Mouse (Mus musculus): ENCODE data around the gene Gas8. TPM values are rescaled to one million over a fixed set of nuclear protein-coding genes. Genes with fewer than 3 reads are reported as not detected.

The Gas8 gene
- polyA plus RNA-seq, 1 experiment from 2014 or later = 40.8 TPM

GRCm38 (mm10) chr8:123505267-123505666 is 13.4 kb upstream of the Gas8 start:
- ATAC-seq (ENCODE audit: insufficient number of reproducible peaks, low FRiP score, low TSS enrichment, low read depth) = no peak
- Histone ChIP-seq H3K9ac (ENCODE audit: low read length) (no peak overlapping the region), H3K4me2 (ENCODE audit: low read depth, severe bottlenecking) (no peak overlapping the region), H3K4me1 (ENCODE audit: control insufficient read depth, insufficient read depth, low read length) (no peaks in the 10 kb centered on the region), H3K4me3 (ENCODE audit: low read depth, low read length) (no peak overlapping the region), H3K36me3 (ENCODE audit: control insufficient read depth, insufficient read depth, low read length) (peaks cover 26% of the 10 kb centered on the region), H3K27ac (replicated peaks; ENCODE audit: low read depth, low read length) (no peak overlapping the region), H3K27me3 (ENCODE audit: control insufficient read depth, insufficient read depth, low read length) (no peaks in the 10 kb centered on the region), H3K9me3 (ENCODE audit: control insufficient read depth, low read length) (no peaks in the 10 kb centered on the region)
- WGBS = 89% methylated on average over 4 of the region's 4 CpGs
- no peak for DNase-seq (ENCODE audit: low spot score)

GRCm38 (mm10) chr8:123505695-123506094 is 12.9 kb upstream of the Gas8 start:
- ATAC-seq (ENCODE audit: insufficient number of reproducible peaks, low FRiP score, low TSS enrichment, low read depth) (no peak), DNase-seq (ENCODE audit: low spot score) (no peak)
- H3K4me2 ChIP-seq (ENCODE audit: low read depth, severe bottlenecking) = no peak overlapping the region
- H3K4me3 ChIP-seq (ENCODE audit: low read depth, low read length) = no peak overlapping the region
- H3K4me1 ChIP-seq (ENCODE audit: control insufficient read depth, insufficient read depth, low read length) = no peaks in the 10 kb centered on the region
- H3K9me3 ChIP-seq (ENCODE audit: control insufficient read depth, low read length) = no peaks in the 10 kb centered on the region
- H3K9ac ChIP-seq (ENCODE audit: low read length) = no peak overlapping the region
- H3K27ac ChIP-seq (replicated peaks; ENCODE audit: low read depth, low read length) = no peak overlapping the region
- H3K36me3 ChIP-seq (ENCODE audit: control insufficient read depth, insufficient read depth, low read length) = peaks cover 26% of the 10 kb centered on the region
- H3K27me3 ChIP-seq (ENCODE audit: control insufficient read depth, insufficient read depth, low read length) = no peaks in the 10 kb centered on the region
- 90% methylated on average over 9 of the region's 9 CpGs for WGBS

- 94% methylated on average over 5 of the region's 5 CpGs for WGBS
- H3K36me3 ChIP-seq (ENCODE audit: control insufficient read depth, insufficient read depth, low read length) = peaks cover 17% of the 10 kb centered on the region
- H3K9ac ChIP-seq (ENCODE audit: low read length) = no peak overlapping the region
- DNase-seq (ENCODE audit: low spot score) (no peak), ATAC-seq (ENCODE audit: insufficient number of reproducible peaks, low FRiP score, low TSS enrichment, low read depth) (no peak)
- H3K9me3 ChIP-seq (ENCODE audit: control insufficient read depth, low read length) = no peaks in the 10 kb centered on the region
- no peaks in the 10 kb centered on the region for H3K27me3 ChIP-seq (ENCODE audit: control insufficient read depth, insufficient read depth, low read length)
- H3K4me1 ChIP-seq (ENCODE audit: control insufficient read depth, insufficient read depth, low read length) = no peaks in the 10 kb centered on the region
- no peak overlapping the region for H3K4me2 ChIP-seq (ENCODE audit: low read depth, severe bottlenecking)
- no peak overlapping the region for H3K4me3 ChIP-seq (ENCODE audit: low read depth, low read length)
- H3K27ac ChIP-seq (replicated peaks; ENCODE audit: low read depth, low read length) = no peak overlapping the region
These were observed 11.5 kb upstream of the Gas8 start for GRCm38 (mm10) chr8:123507153-123507552.

GRCm38 (mm10) chr8:123510819-123511218 is 7.8 kb upstream of the Gas8 start:
- Histone ChIP-seq H3K4me2 (ENCODE audit: low read depth, severe bottlenecking) (no peak overlapping the region), H3K36me3 (ENCODE audit: control insufficient read depth, insufficient read depth, low read length) (0 out of 2 replicates have a peak, but pooled peaks cover 3% of the 10 kb centered on the region), H3K9ac (ENCODE audit: low read length) (no peak overlapping the region), H3K9me3 (ENCODE audit: control insufficient read depth, low read length) (no peaks in the 10 kb centered on the region), H3K27me3 (ENCODE audit: control insufficient read depth, insufficient read depth, low read length) (peaks cover 10% of the 10 kb centered on the region; the same call in 1 of the 2 replicates), H3K27ac (replicated peaks; ENCODE audit: low read depth, low read length) (no peak overlapping the region), H3K4me3 (ENCODE audit: low read depth, low read length) (no peak overlapping the region), H3K4me1 (ENCODE audit: control insufficient read depth, insufficient read depth, low read length) (peaks cover 9% of the 10 kb centered on the region)
- DNase-seq (ENCODE audit: low spot score) (no peak), ATAC-seq (ENCODE audit: insufficient number of reproducible peaks, low FRiP score, low TSS enrichment, low read depth) (no peak)
- 73% methylated on average over 5 of the region's 5 CpGs for WGBS

- Histone ChIP-seq H3K4me2 (ENCODE audit: low read depth, severe bottlenecking) (peak overlapping the region; percentile 93), H3K27me3 (ENCODE audit: control insufficient read depth, insufficient read depth, low read length) (peaks cover 10% of the 10 kb centered on the region; the same call in 1 of the 2 replicates), H3K9ac (ENCODE audit: low read length) (peak overlapping the region; percentile 69), H3K4me3 (ENCODE audit: low read depth, low read length) (peak overlapping the region; percentile 64), H3K36me3 (ENCODE audit: control insufficient read depth, insufficient read depth, low read length) (no peaks in the 10 kb centered on the region), H3K27ac (replicated peaks; ENCODE audit: low read depth, low read length) (no peak overlapping the region), H3K4me1 (ENCODE audit: control insufficient read depth, insufficient read depth, low read length) (peaks cover 12% of the 10 kb centered on the region), H3K9me3 (ENCODE audit: control insufficient read depth, low read length) (no peaks in the 10 kb centered on the region)
- 4% methylated on average over 9 of the region's 9 CpGs for WGBS
- ATAC-seq (ENCODE audit: insufficient number of reproducible peaks, low FRiP score, low TSS enrichment, low read depth) (no peak), DNase-seq (ENCODE audit: low spot score) (peak; percentile 35)
These were observed 4.5 kb upstream of the Gas8 start for GRCm38 (mm10) chr8:123514136-123514535.

- peak within 1 kb of the TSS; percentile 64 for H3K4me3 ChIP-seq (ENCODE audit: low read depth, low read length)
- no peaks in the 10 kb centered on the region for H3K9me3 ChIP-seq (ENCODE audit: control insufficient read depth, low read length)
- peak within 1 kb of the TSS; percentile 93 for H3K4me2 ChIP-seq (ENCODE audit: low read depth, severe bottlenecking)
- peak; percentile 45; the same call in 1 of the 2 replicates for ATAC-seq (ENCODE audit: insufficient number of reproducible peaks, low FRiP score, low TSS enrichment, low read depth)
- WGBS = 0% methylated on average over 54 of the region's 63 CpGs
- H3K27ac ChIP-seq (replicated peaks; ENCODE audit: low read depth, low read length) = 0 out of 2 replicates have a peak within 1 kb of the TSS, but pooled peaks have one; percentile 30
- H3K36me3 ChIP-seq (ENCODE audit: control insufficient read depth, insufficient read depth, low read length) = no peaks in the 10 kb centered on the region
- H3K9ac ChIP-seq (ENCODE audit: low read length) = peak within 1 kb of the TSS; percentile 69
- H3K27me3 ChIP-seq (ENCODE audit: control insufficient read depth, insufficient read depth, low read length) = peaks cover 10% of the 10 kb centered on the region; the same call in 1 of the 2 replicates
- peak; percentile 83 for DNase-seq (ENCODE audit: low spot score)
- peaks cover 17% of the 10 kb centered on the region for H3K4me1 ChIP-seq (ENCODE audit: control insufficient read depth, insufficient read depth, low read length)
These were observed 3.7 kb upstream of the Gas8 start, which contains the start of gene Dbndd1 for GRCm38 (mm10) chr8:123514781-123515539. TSS of gene Dbndd1 (minus strand) at chr8:123515463.

- Histone ChIP-seq H3K4me1 (ENCODE audit: control insufficient read depth, insufficient read depth, low read length) (peaks cover 17% of the 10 kb centered on the region), H3K4me2 (ENCODE audit: low read depth, severe bottlenecking) (peak overlapping the region; percentile 93), H3K27ac (replicated peaks; ENCODE audit: low read depth, low read length) (no peak overlapping the region), H3K27me3 (ENCODE audit: control insufficient read depth, insufficient read depth, low read length) (peaks cover 10% of the 10 kb centered on the region; the same call in 1 of the 2 replicates), H3K9ac (ENCODE audit: low read length) (no peak overlapping the region), H3K36me3 (ENCODE audit: control insufficient read depth, insufficient read depth, low read length) (no peaks in the 10 kb centered on the region), H3K4me3 (ENCODE audit: low read depth, low read length) (peak overlapping the region; percentile 64), H3K9me3 (ENCODE audit: control insufficient read depth, low read length) (no peaks in the 10 kb centered on the region)
- 2% methylated on average over 11 of the region's 11 CpGs for WGBS
- ATAC-seq (ENCODE audit: insufficient number of reproducible peaks, low FRiP score, low TSS enrichment, low read depth) (no peak), DNase-seq (ENCODE audit: low spot score) (no peak)
These were observed 3.1 kb upstream of the Gas8 start for GRCm38 (mm10) chr8:123515540-123515897.

- H3K4me2 ChIP-seq (ENCODE audit: low read depth, severe bottlenecking) = no peak overlapping the region
- H3K4me1 ChIP-seq (ENCODE audit: control insufficient read depth, insufficient read depth, low read length) = peaks cover 17% of the 10 kb centered on the region
- DNase-seq (ENCODE audit: low spot score) = no peak
- no peak overlapping the region for H3K9ac ChIP-seq (ENCODE audit: low read length)
- H3K36me3 ChIP-seq (ENCODE audit: control insufficient read depth, insufficient read depth, low read length) = no peaks in the 10 kb centered on the region
- H3K27me3 ChIP-seq (ENCODE audit: control insufficient read depth, insufficient read depth, low read length) = peaks cover 10% of the 10 kb centered on the region; the same call in 1 of the 2 replicates
- ATAC-seq (ENCODE audit: insufficient number of reproducible peaks, low FRiP score, low TSS enrichment, low read depth) = no peak
- H3K9me3 ChIP-seq (ENCODE audit: control insufficient read depth, low read length) = no peaks in the 10 kb centered on the region
- no peak overlapping the region for H3K4me3 ChIP-seq (ENCODE audit: low read depth, low read length)
- WGBS = 46% methylated on average over 2 of the region's 2 CpGs
- H3K27ac ChIP-seq (replicated peaks; ENCODE audit: low read depth, low read length) = no peak overlapping the region
These were observed 2.0 kb upstream of the Gas8 start for GRCm38 (mm10) chr8:123516596-123516995.
